Mouse (Mus musculus) small intestine, adult 2 months (tissue): Measurements from ENCODE around the gene Gm11037.

Source experiments
- CTCF ChIP-seq: fragments of 200-500 bp; IDR thresholded peaks from 2 replicates; pipeline ENCODE4 v1.5.1; 2012; ENCODE audit warnings: low read depth, mild to moderate bottlenecking, control low read depth, inconsistent platforms, low read length, moderate library complexity, mixed read lengths; ENCODE audit not compliant: insufficient replicate concordance, insufficient read length; ENCODE audit errors: extremely low read depth
- POLR2A ChIP-seq: fragments of 200-500 bp; IDR thresholded peaks from 2 replicates; pipeline ENCODE4 v1.6.1; 2012; ENCODE audit warnings: low read depth, mild to moderate bottlenecking, control low read depth, inconsistent platforms, low read length, moderate library complexity

DNA sequence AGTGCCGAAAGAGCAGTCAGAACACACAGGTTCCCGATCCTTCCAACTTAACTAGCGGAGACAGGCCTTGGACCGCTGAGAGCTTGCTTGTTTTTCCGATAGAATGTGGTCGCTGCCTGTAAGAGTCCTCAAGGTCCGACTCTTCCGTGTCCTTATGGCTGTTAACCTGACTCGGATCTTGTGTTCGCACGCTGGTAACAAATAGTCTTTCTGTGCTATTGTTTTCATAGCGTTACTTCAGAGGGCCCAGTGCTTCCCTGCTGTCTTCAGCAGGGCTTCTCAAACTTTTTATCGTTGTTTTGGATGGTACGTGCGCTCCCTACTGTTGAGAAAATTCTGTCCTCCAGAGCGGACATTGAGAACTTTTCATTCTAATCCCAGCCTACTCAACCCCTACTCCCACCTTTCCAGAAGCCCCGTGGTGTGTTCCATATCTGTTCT is 27.4 kb downstream of the Gm11037 start:
- TF ChIP-seq POLR2A, result no peak
- TF ChIP-seq CTCF, result no peak
